Mouse (Mus musculus): Measurements from ENCODE around the gene Phf24.

Phf24 gene

DNA sequence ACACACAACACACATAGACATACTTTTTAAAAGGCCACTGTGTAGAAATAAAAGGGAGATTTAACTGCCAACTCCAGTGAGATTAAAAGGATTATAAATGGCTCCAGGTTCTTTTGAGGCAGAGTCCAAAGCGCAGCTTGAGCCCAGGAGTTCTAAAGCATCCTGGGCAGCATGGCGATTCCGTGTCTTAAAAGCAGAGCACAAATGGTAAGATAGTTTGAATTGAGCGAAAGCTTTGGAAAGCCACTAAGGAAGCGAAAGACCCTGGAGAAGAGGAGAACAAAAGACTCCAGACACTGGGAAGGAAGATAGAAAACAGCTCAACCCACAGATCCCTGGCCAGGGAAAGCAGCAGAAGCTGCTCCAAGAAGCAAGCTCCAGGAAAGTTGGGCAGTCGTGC is 11.5 kb upstream of the Phf24 start:
- in situ Hi-C loops (cut with MboI; ENCODE audit: unreplicated experiment in 2 of 2): no loop called here

GRCm38 (mm10) chr4:42913391-42913790 is 3.1 kb upstream of the Phf24 start:
- in situ Hi-C loops (cut with MboI; ENCODE audit: unreplicated experiment in 2 of 2): no loop called here

DNA sequence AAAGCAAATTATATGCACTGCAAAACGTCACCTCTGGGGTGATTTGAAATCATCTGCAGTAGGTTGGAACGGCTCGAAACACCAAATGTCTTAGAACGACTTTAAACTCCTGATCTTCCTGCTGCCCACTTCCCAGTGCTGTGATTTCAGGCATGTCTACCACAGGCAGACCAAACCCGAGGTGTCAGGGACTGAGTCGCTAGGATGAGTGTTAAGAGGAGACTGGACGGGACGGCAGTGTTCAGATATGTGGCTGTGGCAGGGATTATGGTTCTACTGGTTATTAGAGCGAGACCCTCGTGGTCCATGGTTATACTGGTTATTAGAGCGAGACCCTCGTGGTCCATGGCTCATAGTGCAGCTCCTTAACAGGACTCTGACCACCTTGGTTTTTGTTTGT is 1.1 kb upstream of the Phf24 start:
- in situ Hi-C loops (cut with MboI; ENCODE audit: unreplicated experiment in 2 of 2): no loop called here

- in situ Hi-C loops (cut with MboI; ENCODE audit: unreplicated experiment in 2 of 2): no loop called here
These were observed 494 bp upstream of the Phf24 start for GRCm38 (mm10) chr4:42915966-42916365.

GRCm38 (mm10) chr4:42917402-42917774 is 928 bp downstream of the Phf24 start:
- in situ Hi-C loops (cut with MboI; ENCODE audit: unreplicated experiment in 2 of 2): no loop called here

GRCm38 (mm10) chr4:42920726-42921125 is 4.3 kb downstream of the Phf24 start:
- in situ Hi-C loops (cut with MboI; ENCODE audit: unreplicated experiment in 2 of 2): no loop called here

GRCm38 (mm10) chr4:42921536-42921935 is 5.1 kb downstream of the Phf24 start:
- in situ Hi-C loops (cut with MboI; ENCODE audit: unreplicated experiment in 2 of 2): no loop called here

GRCm38 (mm10) chr4:42922056-42922455 is 5.6 kb downstream of the Phf24 start:
- in situ Hi-C loops (cut with MboI; ENCODE audit: unreplicated experiment in 2 of 2): no loop called here

- in situ Hi-C loops (cut with MboI; ENCODE audit: unreplicated experiment in 2 of 2): no loop called here
These were observed 6.0 kb downstream of the Phf24 start for GRCm38 (mm10) chr4:42922461-42922860.

DNA sequence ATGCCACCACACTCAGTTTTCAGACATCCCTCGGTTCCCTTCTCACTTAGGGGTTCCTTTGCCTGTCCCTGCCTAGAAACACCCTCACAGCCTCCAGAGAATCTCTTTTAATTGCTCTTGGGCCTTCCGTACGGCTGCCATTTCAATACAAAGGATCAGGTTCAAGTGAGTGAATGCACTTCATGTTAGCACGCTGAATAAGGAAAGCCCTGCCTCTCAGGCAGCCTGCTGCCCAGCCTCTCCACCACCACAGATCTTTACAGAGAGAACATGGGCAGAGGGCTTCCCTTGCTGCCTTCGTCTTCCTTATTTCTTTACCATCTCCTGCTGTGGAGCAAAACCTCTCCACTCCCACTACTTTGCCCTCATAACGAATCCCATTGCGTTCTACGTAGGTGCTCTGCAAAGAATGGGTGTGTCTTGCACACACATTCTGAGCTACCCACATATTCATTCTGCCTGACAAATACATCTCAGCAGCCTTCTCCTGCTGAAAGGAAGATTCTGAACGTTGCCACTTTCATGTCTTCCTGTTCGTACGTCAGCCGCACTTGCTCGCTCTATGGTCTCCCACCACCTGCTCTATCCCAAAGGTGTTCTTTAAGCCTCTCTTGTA is 7.7 kb downstream of the Phf24 start:
- in situ Hi-C loops (cut with MboI; ENCODE audit: unreplicated experiment in 2 of 2): no loop called here

DNA sequence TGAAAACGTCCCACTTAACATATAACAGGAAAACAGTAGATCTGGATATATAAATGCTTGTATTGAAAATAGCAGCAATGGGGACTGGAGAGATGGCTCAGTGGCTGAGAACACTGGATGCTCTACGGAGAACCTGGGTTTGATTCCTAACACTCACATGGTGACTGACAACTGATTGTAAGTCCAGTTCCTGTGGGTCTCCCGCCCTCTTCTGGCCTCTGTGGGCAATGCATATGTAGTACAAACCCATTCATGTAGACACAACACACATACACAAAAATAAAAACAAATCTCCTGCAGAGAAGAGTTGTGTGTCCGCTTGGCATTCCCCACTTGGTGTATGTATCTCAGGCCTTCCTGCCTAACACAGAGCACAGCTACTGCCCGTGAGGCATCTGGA is 11.7 kb downstream of the Phf24 start:
- in situ Hi-C loops (cut with MboI; ENCODE audit: unreplicated experiment in 2 of 2): no loop called here

DNA sequence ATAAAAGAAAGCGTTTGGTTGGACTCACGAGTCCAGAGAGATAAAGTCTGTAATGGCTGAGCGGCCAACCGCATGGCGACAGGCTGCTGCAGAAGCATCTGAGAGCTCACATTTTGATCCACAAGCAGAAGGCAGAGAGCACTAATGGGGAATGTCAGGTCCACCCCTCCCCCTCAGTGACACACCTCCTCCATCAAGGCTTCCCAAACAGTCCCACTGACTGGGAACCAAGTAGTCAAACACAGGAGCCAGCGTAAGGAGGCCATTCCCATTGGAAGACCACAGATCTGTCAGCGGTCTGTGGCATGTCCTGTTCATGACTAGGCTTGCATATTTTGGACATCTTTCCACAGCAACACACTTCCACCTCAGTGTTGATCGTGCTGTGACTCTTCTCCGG is 12.5 kb downstream of the Phf24 start:
- in situ Hi-C loops (cut with MboI; ENCODE audit: unreplicated experiment in 2 of 2): no loop called here

DNA sequence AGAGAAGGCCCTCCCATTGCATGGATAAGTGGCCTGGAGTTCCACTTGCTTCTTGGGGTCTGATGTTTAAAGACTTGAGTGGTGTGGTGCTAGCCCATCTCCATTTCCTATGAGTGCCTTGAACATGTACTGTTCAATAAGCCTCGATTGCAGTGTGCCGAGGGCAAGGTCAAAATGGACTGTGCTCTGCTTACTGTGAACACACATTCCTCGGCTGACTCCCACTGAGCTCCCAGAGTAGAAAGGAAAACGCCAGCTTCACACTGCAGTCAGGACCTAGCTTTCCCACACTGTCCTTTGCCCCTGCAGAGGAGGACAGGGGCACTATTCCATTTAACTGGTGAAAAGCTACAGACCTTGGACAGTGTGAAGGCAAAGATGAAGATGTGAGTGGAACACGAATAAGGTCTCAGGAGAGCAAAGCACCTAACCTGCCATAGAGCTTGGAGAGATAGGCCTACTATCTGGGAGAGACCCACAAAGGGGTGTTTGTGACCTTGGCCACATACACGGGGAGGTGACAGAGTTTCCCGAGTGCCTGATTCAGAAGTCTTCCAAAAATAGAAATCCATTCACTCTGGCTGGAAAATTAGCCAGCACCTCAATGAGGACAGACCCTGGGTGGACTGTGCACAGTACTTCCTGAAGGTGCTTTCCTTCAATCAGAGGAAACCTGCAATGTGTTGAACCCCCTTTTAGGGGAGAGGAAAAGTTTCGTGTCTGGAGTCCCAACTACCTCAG is 15.9 kb downstream of the Phf24 start:
- in situ Hi-C loops (cut with MboI; ENCODE audit: unreplicated experiment in 2 of 2): no loop called here

GRCm38 (mm10) chr4:42933630-42934029 is 17.2 kb downstream of the Phf24 start:
- in situ Hi-C loops (cut with MboI; ENCODE audit: unreplicated experiment in 2 of 2): no loop called here

DNA sequence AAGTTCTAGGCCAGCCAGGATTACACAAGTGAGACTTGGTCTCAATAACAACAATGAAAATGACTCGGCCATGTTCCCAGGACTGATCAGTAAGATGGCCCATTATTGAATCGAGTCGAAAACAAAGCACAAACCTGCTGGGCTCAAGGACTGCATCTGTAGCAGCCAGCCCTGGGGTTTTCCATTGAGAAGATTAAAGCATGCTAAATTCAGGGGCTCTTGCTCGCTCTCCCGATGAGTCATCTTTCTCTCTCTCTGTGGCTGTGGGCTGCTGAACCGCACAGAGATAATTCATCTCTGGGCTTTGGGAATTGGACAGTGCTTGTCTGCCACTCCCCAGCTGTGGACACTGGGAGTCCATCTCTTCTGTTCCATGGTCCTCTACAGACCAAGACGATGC is 24.9 kb downstream of the Phf24 start:
- in situ Hi-C loops (cut with MboI; ENCODE audit: unreplicated experiment in 2 of 2): loop anchor here in 1 of 2 experiments (10.0 kb wide), 1 partner anchor 1187 kb away; the partner anchor contains the start of genes Galt and Sigmar1

- in situ Hi-C loops (cut with MboI; ENCODE audit: unreplicated experiment in 2 of 2): loop anchor here in 1 of 2 experiments (10.0 kb wide), 1 partner anchor 1189 kb away; the partner anchor contains the start of genes Galt and Sigmar1
These were observed 26.9 kb downstream of the Phf24 start for GRCm38 (mm10) chr4:42943341-42943740.

- in situ Hi-C loops (cut with MboI; ENCODE audit: unreplicated experiment in 2 of 2): loop anchor here in 1 of 2 experiments (10.0 kb wide), 1 partner anchor 1189 kb away; the partner anchor contains the start of genes Galt and Sigmar1
These were observed 27.7 kb downstream of the Phf24 start for GRCm38 (mm10) chr4:42944185-42944584.

GRCm38 (mm10) chr4:42945043-42945442 is 28.6 kb downstream of the Phf24 start:
- in situ Hi-C loops (cut with MboI; ENCODE audit: unreplicated experiment in 2 of 2): loop anchor here in 1 of 2 experiments (10.0 kb wide), 1 partner anchor 1190 kb away; the partner anchor contains the start of genes Galt and Sigmar1

DNA sequence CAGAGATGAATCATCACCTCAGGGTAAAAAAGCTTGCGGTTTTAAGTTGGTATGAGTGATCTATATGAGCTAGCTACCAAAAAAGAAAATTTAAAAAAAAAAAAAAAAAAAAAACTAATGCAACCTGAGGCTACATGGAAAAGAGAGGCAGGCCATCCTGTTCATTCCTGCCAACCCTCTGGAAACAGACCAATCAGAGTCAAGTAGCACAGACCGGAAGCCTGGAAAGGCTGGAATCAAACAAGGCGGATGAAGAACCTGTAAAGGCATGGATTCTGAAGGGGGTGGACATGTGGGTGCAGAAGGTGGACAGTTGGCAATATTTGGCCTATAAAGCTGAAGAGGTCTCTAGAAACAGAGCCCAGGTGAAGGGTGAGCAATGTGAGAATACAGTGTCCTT is 29.0 kb downstream of the Phf24 start:
- in situ Hi-C loops (cut with MboI; ENCODE audit: unreplicated experiment in 2 of 2): loop anchor here in 1 of 2 experiments (10.0 kb wide), 1 partner anchor 1191 kb away; the partner anchor contains the start of genes Galt and Sigmar1

GRCm38 (mm10) chr4:42945952-42946351 is 29.5 kb downstream of the Phf24 start:
- in situ Hi-C loops (cut with MboI; ENCODE audit: unreplicated experiment in 2 of 2): loop anchor here in 1 of 2 experiments (10.0 kb wide), 1 partner anchor 1191 kb away; the partner anchor contains the start of genes Galt and Sigmar1

- in situ Hi-C loops (cut with MboI; ENCODE audit: unreplicated experiment in 2 of 2): loop anchor here in 1 of 2 experiments (10.0 kb wide), 1 partner anchor 1192 kb away; the partner anchor contains the start of genes Galt and Sigmar1
These were observed 30.4 kb downstream of the Phf24 start for GRCm38 (mm10) chr4:42946733-42947290.
